Mouse (Mus musculus) ES-Bruce4 (cell line): ENCODE data around the gene Polr2h.

Experiments used
- CTCF ChIP-seq: IDR thresholded peaks from one replicate; pipeline ENCODE4 v1.8.1; 2011; ENCODE audit warnings: low read depth, low read length
- EP300 ChIP-seq: IDR thresholded peaks from 2 replicates; pipeline ENCODE4 v1.6.1; 2011; ENCODE audit warnings: low read depth, low read length; ENCODE audit not compliant: insufficient read depth
- POLR2A ChIP-seq: IDR thresholded peaks from one replicate; pipeline ENCODE4 v1.8.1; 2011; ENCODE audit warnings: low read length; ENCODE audit not compliant: insufficient read depth

GRCm38 (mm10) chr16:20725321-20725720 lies 7.9 kb downstream of the Polr2h start:
- TF ChIP-seq CTCF, result no peak
- TF ChIP-seq EP300, result no peak
- no peak for TF ChIP-seq POLR2A
